Mouse (Mus musculus): ENCODE results near the gene Lhx8. TPM values are rescaled to one million over a fixed set of nuclear protein-coding genes. Genes with fewer than 3 reads are reported as not detected.

Gene Lhx8
- polyA plus RNA-seq, 1 experiment = 0.32 TPM

DNA sequence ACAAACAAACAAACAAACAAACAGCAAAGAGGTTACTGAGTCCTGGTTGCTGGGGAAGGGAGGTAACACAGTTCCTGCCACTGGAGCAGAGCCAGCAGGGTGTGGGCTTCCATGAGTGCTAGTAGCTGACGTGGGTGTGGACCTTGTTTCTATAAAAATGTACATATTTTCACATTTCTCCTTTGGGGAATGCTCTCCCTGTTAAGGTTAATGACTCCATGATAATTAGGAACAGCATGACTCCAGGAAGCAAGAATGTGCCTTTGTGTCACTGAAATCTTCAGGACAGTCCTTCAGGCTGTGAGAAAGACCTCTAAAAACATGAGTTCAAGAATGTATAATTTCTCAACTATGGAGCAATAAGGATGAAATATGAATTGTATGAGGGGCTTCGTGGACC lies 28.8 kb upstream of the Lhx8 start:
- WGBS = 83% methylated on average over 2 of the region's 2 CpGs
- Histone ChIP-seq H3K4me3 (ENCODE audit: control insufficient read depth, insufficient read depth, low read length) (no peak overlapping the region), H3K27ac (ENCODE audit: control insufficient read depth, insufficient read depth, low read length) (no peak overlapping the region), H3K4me1 (replicated peaks; ENCODE audit: control insufficient read depth, insufficient read depth, low read length) (no peaks in the 10 kb centered on the region), H3K36me3 (ENCODE audit: control insufficient read depth, insufficient read depth, low read length) (no peaks in the 10 kb centered on the region), H3K27me3 (ENCODE audit: control insufficient read depth, insufficient read depth, low read length) (no peaks in the 10 kb centered on the region)
- TF ChIP-seq CTCF (IDR thresholded peaks at IDR 0.05; ENCODE audit: borderline replicate concordance, control insufficient read depth, extremely low read depth, insufficient read depth, low read length, poor library complexity) (no peak), POLR2A (IDR thresholded peaks at IDR 0.05; ENCODE audit: control insufficient read depth, extremely low read depth, insufficient read depth, low read length, poor library complexity) (no peak)
- DNase-seq = no peak

DNA sequence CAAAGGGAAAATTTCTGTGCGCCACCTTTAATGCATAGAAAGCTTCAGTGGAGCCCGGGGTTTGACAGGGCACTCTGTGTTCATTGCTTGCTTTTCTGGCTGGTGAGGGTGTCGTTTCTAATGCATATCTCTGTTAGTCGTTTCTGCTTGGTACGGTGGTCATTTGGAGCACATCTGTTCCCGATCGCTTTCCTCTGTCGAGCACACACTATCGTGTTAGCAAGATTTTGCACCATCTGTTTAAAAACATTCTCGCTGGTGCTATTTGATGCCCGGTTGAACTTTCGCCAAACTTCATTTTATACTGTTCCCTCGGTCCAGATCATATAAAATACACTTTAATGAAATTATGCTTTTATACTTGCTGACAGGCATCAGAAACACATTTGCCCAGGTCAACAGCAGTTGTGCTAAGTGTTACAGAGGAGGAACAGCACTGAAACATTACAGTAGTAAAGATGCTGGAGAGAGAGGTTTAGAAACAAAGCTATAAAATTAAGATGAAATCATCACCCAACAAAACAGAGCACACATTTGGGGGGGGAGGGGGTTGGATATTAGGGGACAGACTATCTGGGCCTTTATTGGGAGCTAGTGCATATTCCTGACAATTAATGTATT lies 9.9 kb upstream of the Lhx8 start:
- Histone ChIP-seq H3K27me3 (ENCODE audit: control insufficient read depth, insufficient read depth, low read length) (peaks cover 2% of the 10 kb centered on the region; the same call in 1 of the 2 replicates), H3K4me1 (replicated peaks; ENCODE audit: control insufficient read depth, insufficient read depth, low read length) (no peaks in the 10 kb centered on the region), H3K4me3 (ENCODE audit: control insufficient read depth, insufficient read depth, low read length) (no peak overlapping the region), H3K36me3 (ENCODE audit: control insufficient read depth, insufficient read depth, low read length) (no peaks in the 10 kb centered on the region), H3K27ac (ENCODE audit: control insufficient read depth, insufficient read depth, low read length) (no peak overlapping the region)
- no peak for DNase-seq
- 90% methylated on average over 13 of the region's 13 CpGs for whole genome bisulfite sequencing
- TF ChIP-seq POLR2A (IDR thresholded peaks at IDR 0.05; ENCODE audit: control insufficient read depth, extremely low read depth, insufficient read depth, low read length, poor library complexity) (no peak), CTCF (IDR thresholded peaks at IDR 0.05; ENCODE audit: borderline replicate concordance, control insufficient read depth, extremely low read depth, insufficient read depth, low read length, poor library complexity) (no peak)

DNA sequence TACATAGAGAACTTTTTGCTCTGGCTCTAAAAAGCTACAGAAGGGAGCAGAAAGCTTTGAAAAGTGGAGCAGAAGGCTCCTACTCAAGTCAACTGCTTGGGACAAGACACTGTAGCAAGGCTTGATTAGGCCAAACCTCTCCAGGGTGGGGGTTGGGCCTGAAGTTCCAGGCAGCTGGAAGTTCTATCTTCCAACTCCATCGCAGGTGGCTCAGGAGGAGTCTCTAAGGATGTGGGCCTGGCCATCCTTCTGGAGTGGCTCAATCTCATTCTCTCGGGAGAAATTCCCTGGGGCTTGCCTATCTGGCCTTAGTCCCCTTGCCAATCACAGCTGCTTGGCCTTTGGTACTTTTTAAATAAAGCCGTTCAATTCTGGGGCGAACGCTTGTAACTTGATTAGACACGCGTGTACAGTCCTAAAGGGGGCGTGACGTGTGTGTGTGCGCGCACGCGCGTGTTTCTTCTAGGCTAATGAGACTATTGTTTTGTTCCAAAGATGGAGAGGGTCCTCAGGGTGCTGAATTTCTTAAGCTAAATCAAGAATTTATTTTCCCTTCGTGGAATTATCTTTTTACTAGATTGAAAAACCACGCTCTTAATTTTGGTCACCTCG lies 9.3 kb upstream of the Lhx8 start:
- Histone ChIP-seq H3K27ac (ENCODE audit: control insufficient read depth, insufficient read depth, low read length) (no peak overlapping the region), H3K4me3 (ENCODE audit: control insufficient read depth, insufficient read depth, low read length) (no peak overlapping the region), H3K36me3 (ENCODE audit: control insufficient read depth, insufficient read depth, low read length) (no peaks in the 10 kb centered on the region), H3K27me3 (ENCODE audit: control insufficient read depth, insufficient read depth, low read length) (peaks cover 2% of the 10 kb centered on the region; the same call in 1 of the 2 replicates), H3K4me1 (replicated peaks; ENCODE audit: control insufficient read depth, insufficient read depth, low read length) (no peaks in the 10 kb centered on the region)
- TF ChIP-seq CTCF (IDR thresholded peaks at IDR 0.05; ENCODE audit: borderline replicate concordance, control insufficient read depth, extremely low read depth, insufficient read depth, low read length, poor library complexity) = no peak
- TF ChIP-seq POLR2A (IDR thresholded peaks at IDR 0.05; ENCODE audit: control insufficient read depth, extremely low read depth, insufficient read depth, low read length, poor library complexity) = no peak
- no peak for DNase-seq
- 92% methylated on average over 17 of the region's 17 CpGs for WGBS

DNA sequence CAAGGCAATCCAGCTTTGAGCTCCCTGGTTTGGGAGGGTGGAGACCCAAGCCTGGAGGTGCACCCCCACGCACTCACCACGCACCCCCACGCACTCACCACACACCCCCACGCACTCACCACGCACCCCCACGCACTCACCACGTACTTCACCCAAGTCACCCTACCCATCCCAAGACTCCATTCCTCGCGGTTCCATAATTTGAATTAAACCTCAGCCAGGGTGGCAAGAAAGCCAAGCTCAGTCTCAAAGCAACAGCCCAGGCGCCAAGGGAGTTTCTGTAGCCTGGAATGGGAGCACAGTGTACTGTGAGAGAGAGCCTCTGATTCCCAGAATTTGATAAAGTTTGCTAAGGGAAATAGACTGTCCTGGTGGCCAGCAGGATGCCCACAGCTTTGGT lies 4.3 kb upstream of the Lhx8 start:
- 6% methylated on average over 10 of the region's 10 CpGs for WGBS
- H3K4me1 ChIP-seq (replicated peaks; ENCODE audit: control insufficient read depth, insufficient read depth, low read length) = no peaks in the 10 kb centered on the region
- no peak overlapping the region for H3K4me3 ChIP-seq (ENCODE audit: control insufficient read depth, insufficient read depth, low read length)
- H3K36me3 ChIP-seq (ENCODE audit: control insufficient read depth, insufficient read depth, low read length) = no peaks in the 10 kb centered on the region
- no peak for TF ChIP-seq POLR2A (IDR thresholded peaks at IDR 0.05; ENCODE audit: control insufficient read depth, extremely low read depth, insufficient read depth, low read length, poor library complexity)
- no peak for TF ChIP-seq CTCF (IDR thresholded peaks at IDR 0.05; ENCODE audit: borderline replicate concordance, control insufficient read depth, extremely low read depth, insufficient read depth, low read length, poor library complexity)
- no peak for DNase-seq
- peaks cover 6% of the 10 kb centered on the region for H3K27me3 ChIP-seq (ENCODE audit: control insufficient read depth, insufficient read depth, low read length)
- no peak overlapping the region for H3K27ac ChIP-seq (ENCODE audit: control insufficient read depth, insufficient read depth, low read length)

DNA sequence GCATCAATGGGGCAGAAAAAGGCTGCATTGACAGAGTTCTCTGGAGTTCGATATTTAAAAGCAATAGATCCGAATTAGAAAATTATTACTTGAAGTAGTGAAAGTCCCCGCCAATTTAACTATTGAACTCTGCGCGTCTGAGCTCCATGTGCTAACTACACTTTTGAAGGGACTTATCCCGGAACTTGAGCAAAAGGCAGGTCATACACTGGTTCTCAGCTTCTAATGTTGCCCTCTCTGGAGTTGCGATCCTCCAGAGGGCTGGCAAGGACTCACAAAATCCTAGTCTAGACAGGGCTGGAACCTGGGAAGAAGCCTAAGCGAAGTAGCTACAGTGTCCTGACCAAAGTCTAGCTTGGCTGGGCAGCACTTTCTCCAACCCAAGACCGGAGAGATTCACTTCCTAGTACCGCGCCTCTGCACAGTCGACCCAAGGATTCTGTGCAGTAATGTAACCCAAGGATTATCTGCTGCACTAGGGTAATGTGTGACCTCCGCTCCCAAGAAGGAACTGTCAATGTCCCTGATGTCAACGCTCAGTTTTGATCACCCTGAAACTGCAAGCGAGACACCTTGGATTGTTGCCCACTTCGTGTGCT lies 3.0 kb upstream of the Lhx8 start:
- Histone ChIP-seq H3K4me1 (replicated peaks; ENCODE audit: control insufficient read depth, insufficient read depth, low read length) (no peaks in the 10 kb centered on the region), H3K36me3 (ENCODE audit: control insufficient read depth, insufficient read depth, low read length) (no peaks in the 10 kb centered on the region), H3K27ac (ENCODE audit: control insufficient read depth, insufficient read depth, low read length) (no peak overlapping the region), H3K4me3 (ENCODE audit: control insufficient read depth, insufficient read depth, low read length) (no peak overlapping the region), H3K27me3 (ENCODE audit: control insufficient read depth, insufficient read depth, low read length) (peaks cover 13% of the 10 kb centered on the region)
- no peak for DNase-seq
- TF ChIP-seq CTCF (IDR thresholded peaks at IDR 0.05; ENCODE audit: borderline replicate concordance, control insufficient read depth, extremely low read depth, insufficient read depth, low read length, poor library complexity) (no peak), POLR2A (IDR thresholded peaks at IDR 0.05; ENCODE audit: control insufficient read depth, extremely low read depth, insufficient read depth, low read length, poor library complexity) (no peak)
- 9% methylated on average over 16 of the region's 16 CpGs for WGBS

DNA sequence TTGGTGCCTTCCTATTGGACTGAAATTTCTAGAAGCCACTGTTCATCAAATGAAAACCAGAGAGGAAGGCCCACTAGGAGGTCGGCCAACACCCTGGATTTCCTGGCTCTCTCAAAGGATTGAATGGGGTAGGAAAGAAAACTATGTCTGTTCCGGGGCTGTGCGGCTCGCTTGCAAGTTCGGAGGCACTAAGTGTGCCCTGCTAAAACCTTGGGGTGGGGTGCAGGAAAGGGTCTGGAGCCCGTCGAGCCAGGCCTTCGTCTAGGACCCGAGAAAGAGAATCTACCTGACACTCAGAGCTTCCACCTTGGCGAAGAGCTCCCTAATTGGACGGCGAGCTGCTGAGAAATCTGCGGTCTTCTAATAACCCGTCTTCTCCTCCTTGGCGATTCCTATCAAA lies 2.5 kb upstream of the Lhx8 start:
- peaks cover 17% of the 10 kb centered on the region for H3K27me3 ChIP-seq (ENCODE audit: control insufficient read depth, insufficient read depth, low read length)
- 6% methylated on average over 15 of the region's 15 CpGs for WGBS
- H3K27ac ChIP-seq (ENCODE audit: control insufficient read depth, insufficient read depth, low read length) = no peak overlapping the region
- DNase-seq = no peak
- TF ChIP-seq POLR2A (IDR thresholded peaks at IDR 0.05; ENCODE audit: control insufficient read depth, extremely low read depth, insufficient read depth, low read length, poor library complexity) = no peak
- no peak for TF ChIP-seq CTCF (IDR thresholded peaks at IDR 0.05; ENCODE audit: borderline replicate concordance, control insufficient read depth, extremely low read depth, insufficient read depth, low read length, poor library complexity)
- H3K4me3 ChIP-seq (ENCODE audit: control insufficient read depth, insufficient read depth, low read length) = no peak overlapping the region
- no peaks in the 10 kb centered on the region for H3K4me1 ChIP-seq (replicated peaks; ENCODE audit: control insufficient read depth, insufficient read depth, low read length)
- no peaks in the 10 kb centered on the region for H3K36me3 ChIP-seq (ENCODE audit: control insufficient read depth, insufficient read depth, low read length)
